Mouse (Mus musculus): ENCODE data around the gene Cntn5.

DNA sequence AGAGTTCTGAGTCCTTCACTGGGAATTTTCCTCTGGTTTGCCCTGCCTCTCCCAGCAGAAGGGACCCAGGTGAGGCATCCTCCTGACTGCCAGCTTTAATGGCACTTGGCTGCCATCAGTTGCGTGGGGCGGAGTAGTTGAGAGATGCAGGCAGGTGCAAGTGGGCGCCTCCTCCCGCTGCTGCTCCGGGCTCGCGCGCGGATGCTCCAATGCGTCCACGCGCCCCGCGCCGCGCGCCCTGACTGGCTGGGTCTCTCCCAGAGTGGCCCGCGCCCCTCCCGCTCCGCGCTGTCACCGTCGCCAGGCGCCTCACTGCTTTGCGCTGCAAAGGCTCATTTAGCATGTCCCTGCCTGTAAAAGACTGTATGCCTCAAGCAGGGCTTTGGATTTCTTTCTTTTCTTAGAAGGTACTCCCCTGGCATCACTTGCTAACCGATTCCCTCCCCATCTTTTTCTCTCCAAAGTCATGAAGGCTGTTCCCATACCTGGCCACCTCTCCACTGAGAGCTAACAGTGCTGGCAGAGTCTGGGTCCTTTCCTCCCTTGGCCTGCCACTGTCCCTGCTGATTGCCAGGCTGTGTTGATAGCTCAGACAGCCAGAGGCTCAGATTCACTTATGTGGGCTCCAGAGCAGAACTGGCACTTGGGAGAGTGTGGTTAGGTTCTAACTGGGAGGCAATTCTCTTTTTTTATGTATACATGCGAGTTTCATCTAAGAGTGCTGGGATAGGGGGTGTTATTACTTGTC, at the start of gene Cntn5:
- no peak for TF ChIP-seq CTCF (IDR thresholded peaks at IDR 0.05; ENCODE audit: low read depth, low read length)
- TF ChIP-seq POLR2A (IDR thresholded peaks at IDR 0.05; ENCODE audit: borderline replicate concordance, low read depth, low read length): no peak

Measured in bone marrow macrophage, adult 2 months (primary cell).